Mouse (Mus musculus) left cerebral cortex, postnatal 14 days (tissue): ENCODE results near the gene Sec24b. TPM values are rescaled to one million over a fixed set of nuclear protein-coding genes. Genes with fewer than 3 reads are reported as not detected.
A peak's percentile ranks its signal among the peaks of the same experiment; 100 is the strongest.

Experiments used
- DNase-seq, 2 experiments: peaks; one replicate each; pipeline ENCODE4 v3.0.0; 2021 to 2022; ENCODE audit warnings: low spot score in 2 of 2, mixed read lengths in 1 of 2
- intact Hi-C: fragments of 180-260 bp; cut with DNase I; formaldehyde crosslinking; loops from one replicate; pipeline ENCODE4 v1.15.1; 2025
- long read RNA-seq, 2 experiments: library from polyadenylated mRNA; stranded (forward); transcript quantifications; one replicate each; pipeline ENCODE4 v2.0.0; 2021
- total RNA-seq, 2 experiments: library from RNA; stranded (reverse); gene quantifications; 2 replicates each; pipeline ENCODE4 v1.2.3; 2021

Gene Sec24b
- 10 to 100 TPM; 54.1 to 61.9 TPM for total RNA-seq
- long read RNA-seq, experiment 1, full-length matches to known transcripts, result 5 of 23 reads
- long read RNA-seq, experiment 1, partial matches to known transcripts, result 12 of 23 reads
- long read RNA-seq, experiment 1, other reads (novel, unspliced or antisense), result 6 of 23 reads
- long read RNA-seq, experiment 2, full-length matches to known transcripts, result 4 of 18 reads
- long read RNA-seq, experiment 2, partial matches to known transcripts, result 11 of 18 reads
- long read RNA-seq, experiment 2, other reads (novel, unspliced or antisense), result 3 of 18 reads

DNA sequence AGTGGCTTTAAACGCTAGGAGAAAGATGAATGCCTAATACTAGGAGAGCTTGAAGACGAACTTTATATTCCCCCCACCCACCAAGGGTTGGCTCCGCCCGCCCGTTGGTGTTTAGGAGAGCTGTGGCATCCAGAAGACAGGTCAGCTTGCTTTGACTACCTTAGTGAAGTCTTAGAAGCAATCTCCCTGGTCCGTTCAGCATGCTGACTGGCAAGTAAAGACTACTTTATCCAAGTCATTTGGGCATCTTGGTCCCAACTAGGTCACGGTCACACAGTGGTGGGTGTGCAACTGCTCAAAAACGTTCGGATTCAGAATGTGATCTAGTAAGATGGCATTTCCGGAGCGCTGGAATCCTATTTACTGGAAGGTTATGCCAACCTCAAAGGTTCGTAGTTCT, at the start of gene Sec24b:
Sec24b (minus strand) TSS at position 273 of the 400 bp plus-strand sequence.
- DNase-seq, result peak; percentile 13 to 21
- intact Hi-C loops, result loop anchor here (5.0 to 10.0 kb wide), 3 partner anchors 229 to 526 kb away; partner anchors contain the start of genes Elovl6 and Gar1

- intact Hi-C loops, result no loop called here
- DNase-seq, result no peak
Measured at GRCm38 (mm10) chr3:130104471-130104870, 43.1 kb upstream of the Sec24b start.

GRCm38 (mm10) chr3:130103486-130103885, 42.1 kb upstream of the Sec24b start:
- DNase-seq, result peak; percentile 21 to 33
- intact Hi-C loops, result no loop called here

GRCm38 (mm10) chr3:130095160-130095781, 33.9 kb upstream of the Sec24b start:
- intact Hi-C loops, result loop anchor here (1.0 to 2.0 kb wide), 2 partner anchors 479 to 594 kb away; no protein-coding TSS in a partner anchor
- DNase-seq, result peak; percentile 66 to 73

DNA sequence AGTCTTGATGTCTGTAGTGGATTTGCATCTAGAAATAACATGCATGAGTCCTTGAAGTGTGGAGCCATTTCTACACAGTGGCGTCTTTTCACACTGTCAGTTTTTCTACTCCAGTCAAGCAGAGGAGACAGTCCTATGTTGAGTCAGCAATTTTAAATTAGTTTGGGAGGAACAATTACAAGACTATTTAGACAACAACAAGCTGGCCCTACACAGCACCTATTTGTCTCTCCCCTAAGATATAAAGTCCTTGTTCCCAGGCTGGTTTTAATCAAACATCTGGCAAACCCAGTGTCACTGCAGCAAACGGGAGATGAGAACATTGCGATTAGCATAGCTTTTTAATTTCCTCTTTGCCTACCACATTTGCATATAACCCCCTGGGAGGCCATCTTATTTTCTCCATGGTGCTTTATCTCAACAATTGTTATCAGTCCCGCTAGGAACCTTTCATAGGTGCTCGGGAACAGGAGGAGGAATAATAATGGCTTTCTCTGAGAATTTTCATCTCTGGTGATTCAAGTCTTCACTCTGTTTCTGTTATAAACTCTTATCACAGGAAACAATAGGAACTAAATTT, 32.9 kb upstream of the Sec24b start:
- no peak for DNase-seq

DNA sequence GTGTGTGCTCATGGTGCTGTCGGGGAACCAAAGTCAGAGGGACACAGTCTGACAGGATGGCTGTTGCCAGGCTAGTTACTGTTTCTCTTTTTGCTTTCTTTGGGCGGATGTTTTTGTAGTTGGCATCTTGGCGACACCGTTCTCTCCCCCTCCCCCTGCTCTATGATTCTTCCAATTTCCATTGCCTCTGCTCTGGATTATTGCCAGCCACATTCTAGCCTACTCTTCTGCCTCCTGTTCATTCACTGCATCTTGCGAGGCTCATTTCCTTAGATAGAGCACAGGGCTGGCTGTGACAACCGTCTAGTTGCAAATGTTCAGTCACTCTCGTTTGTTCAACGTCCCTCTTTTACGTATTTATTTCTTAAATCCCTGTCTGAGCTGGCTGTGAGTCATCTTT, 29.1 kb upstream of the Sec24b start:
- intact Hi-C loops, result no loop called here
- no peak for DNase-seq

More for the DNA sequence above, 32.9 kb upstream of the Sec24b start:
- intact Hi-C loops, result loop anchor here (2.0 kb wide), 1 partner anchor 595 kb away; no protein-coding TSS in a partner anchor

DNA sequence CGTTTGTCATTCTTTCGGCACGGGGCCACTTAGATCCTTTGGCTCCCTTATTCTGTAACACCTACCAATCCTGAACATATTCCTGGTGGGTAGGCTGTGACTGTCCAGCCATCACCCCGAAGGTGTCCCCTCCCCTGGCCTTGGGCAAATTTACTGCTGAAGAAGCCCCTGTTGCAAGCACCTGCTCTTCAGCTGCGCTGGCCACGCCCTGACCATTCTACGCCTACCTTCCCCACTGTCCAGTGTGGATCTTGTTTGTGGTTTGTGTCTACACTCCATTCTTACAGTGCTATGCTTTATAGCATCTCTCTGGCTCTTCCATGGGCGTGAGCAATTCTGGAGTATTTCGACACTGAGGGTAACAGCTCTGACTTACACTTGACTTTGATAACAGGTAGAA, 27.3 kb upstream of the Sec24b start:
- intact Hi-C loops, result no loop called here

DNA sequence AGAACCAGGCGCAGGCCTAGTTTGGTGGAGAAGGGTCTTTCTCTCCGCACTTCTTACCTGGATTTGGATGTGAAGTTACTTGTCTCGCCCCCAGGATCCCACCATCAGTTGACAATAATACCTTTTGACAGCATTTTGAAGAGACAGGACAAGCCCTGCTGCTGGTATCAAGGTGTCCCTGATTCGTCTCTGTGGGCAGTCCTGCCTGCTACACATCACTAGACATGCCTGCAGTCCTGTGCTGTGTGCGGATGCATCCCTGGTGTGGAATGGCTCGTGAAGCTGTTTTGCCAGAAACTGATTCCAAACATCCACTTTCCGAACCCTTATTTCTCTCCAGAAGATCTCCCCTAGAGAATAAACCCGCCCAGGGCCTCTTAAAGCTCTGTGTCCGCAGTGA, 26.1 kb upstream of the Sec24b start:
- intact Hi-C loops, result no loop called here

More for the DNA sequence above, 27.3 kb upstream of the Sec24b start:
- no peak for DNase-seq

GRCm38 (mm10) chr3:130086372-130087080, 25.2 kb upstream of the Sec24b start:
- intact Hi-C loops, result no loop called here
- peak in 1 of 2 experiments; percentile 22 for DNase-seq

More for the DNA sequence above, 26.1 kb upstream of the Sec24b start:
- DNase-seq, result no peak

DNA sequence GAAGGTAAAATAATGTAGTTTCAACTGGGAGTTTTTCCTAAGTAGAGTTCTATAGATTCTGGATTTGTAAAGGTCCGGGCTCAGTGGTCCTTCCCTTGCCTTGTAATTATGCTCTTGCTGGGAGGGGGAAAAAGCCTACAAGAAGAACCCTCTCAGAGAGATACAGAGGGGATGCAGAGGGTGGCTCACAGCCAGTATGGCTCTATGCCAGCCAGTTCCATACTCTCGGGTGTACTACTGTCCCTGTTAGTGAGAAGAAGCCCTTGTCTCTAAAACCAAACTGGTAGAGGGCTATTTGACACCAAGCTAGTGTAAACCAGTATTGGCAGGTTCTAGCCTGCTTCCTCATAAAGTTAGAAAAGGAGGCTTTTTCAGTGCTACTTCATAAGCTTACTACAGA, 22.0 kb upstream of the Sec24b start:
- DNase-seq, result no peak
- intact Hi-C loops, result loop anchor here (5.0 kb wide), 1 partner anchor 261 kb away; the partner anchor contains the start of gene Rrh

DNA sequence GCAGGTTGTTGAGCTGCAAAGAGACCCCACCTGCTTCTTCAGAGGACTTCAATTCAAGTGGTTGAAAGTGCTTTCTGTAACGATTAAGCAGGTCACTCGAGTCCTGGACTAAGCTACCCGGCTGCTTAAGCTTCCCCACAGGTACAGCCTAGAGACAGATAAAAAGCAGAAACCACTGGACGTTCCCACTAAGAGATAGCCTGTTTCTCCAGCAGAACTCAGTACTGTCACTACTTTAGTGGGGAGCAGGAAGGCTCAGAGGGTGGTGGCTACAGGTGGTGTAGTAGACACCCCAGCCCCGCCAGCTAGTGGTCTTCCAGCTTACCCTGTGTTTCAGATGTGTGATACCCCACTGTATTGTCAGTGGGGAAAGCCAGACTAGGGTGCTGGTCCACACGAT, 19.3 kb upstream of the Sec24b start:
- no peak for DNase-seq
- intact Hi-C loops, result loop anchor here (1.0 to 5.0 kb wide), 2 partner anchors 162 to 258 kb away; partner anchors contain the start of gene Rrh

GRCm38 (mm10) chr3:130079794-130080193, 18.4 kb upstream of the Sec24b start:
- intact Hi-C loops, result loop anchor here (1.0 to 10.0 kb wide), 3 partner anchors 161 to 775 kb away; partner anchors contain the start of gene Rrh
- peak; percentile 71 to 79 for DNase-seq

GRCm38 (mm10) chr3:130077291-130077690, 15.9 kb upstream of the Sec24b start:
- no peak for DNase-seq
- intact Hi-C loops, result loop anchor here (10.0 kb wide), 1 partner anchor 772 kb away; no protein-coding TSS in a partner anchor

DNA sequence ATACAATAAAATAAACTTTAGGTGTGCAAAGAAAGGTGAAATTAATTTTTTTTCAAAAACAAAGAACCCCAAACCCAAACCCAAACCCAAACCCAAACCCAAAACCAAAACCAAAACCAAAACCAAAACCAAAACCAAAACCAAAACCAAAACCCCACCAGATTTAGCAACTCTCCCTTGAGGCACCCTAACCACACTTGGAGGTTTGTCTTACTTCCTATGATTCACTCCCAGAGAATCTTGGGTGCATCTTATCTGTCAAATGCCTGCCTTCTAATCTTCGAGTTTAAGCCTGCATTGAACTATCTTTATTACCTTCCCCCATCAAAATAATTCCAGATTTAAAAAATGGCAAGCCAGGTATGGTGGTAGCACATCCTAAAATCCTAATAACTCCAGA, 14.4 kb upstream of the Sec24b start:
- intact Hi-C loops, result loop anchor here (10.0 kb wide), 1 partner anchor 771 kb away; no protein-coding TSS in a partner anchor
- no peak for DNase-seq

DNA sequence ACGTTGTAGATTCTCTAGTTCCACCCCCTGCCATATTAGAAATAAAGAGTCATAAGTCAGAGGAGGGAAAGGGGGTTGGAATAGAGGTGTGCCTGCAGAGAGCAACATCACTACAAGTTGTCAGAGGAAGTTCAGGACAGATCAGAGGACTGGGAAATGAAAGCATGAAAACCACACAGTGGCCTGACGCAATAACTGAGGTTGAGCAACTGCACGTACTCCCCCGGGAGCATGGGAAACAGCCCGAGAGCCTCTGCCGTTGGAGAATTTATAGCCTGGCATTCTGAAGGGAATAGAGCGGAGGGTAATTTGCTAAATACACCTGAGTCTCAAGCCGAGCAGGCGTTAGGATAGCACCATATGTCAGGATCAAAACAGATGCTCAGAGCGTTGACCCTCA, 11.7 kb upstream of the Sec24b start:
- intact Hi-C loops, result loop anchor here (10.0 kb wide), 1 partner anchor 768 kb away; no protein-coding TSS in a partner anchor

DNA sequence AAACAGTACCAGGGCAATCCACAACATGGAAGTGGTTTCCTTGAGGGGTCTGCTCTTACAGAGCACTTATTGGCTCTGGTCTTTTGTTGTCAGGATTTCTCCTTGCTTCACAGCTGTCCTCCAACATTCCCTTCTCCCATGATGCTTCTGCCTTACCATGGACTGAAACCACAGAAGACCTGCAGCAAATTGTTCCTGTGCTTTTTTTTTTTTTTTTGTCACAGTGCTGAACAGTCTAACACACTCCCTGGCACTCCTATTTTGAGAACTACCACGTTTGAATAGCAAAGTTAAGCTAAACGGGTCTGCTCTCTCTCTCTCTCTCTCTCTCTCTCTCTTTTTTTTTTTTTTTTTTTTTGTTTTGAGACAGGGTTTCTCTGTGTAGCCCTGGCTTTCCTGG, 10.6 kb upstream of the Sec24b start:
- intact Hi-C loops, result loop anchor here (10.0 kb wide), 1 partner anchor 767 kb away; no protein-coding TSS in a partner anchor

More for the DNA sequence above, 11.7 kb upstream of the Sec24b start:
- no peak for DNase-seq

GRCm38 (mm10) chr3:130060396-130061029, 840 bp downstream of the Sec24b start:
- peak; percentile 54 to 85 for DNase-seq
- intact Hi-C loops, result loop anchor here (5.0 to 10.0 kb wide), 3 partner anchors 228 to 526 kb away; partner anchors contain the start of genes Elovl6 and Gar1

More for the DNA sequence above, 10.6 kb upstream of the Sec24b start:
- DNase-seq, result no peak

GRCm38 (mm10) chr3:130059805-130060395, 1.5 kb downstream of the Sec24b start:
- DNase-seq, result no peak
- intact Hi-C loops, result loop anchor here (5.0 to 10.0 kb wide), 4 partner anchors 43 to 525 kb away; partner anchors contain the start of genes Elovl6 and Gar1
